Mouse (Mus musculus) kidney, adult 2 months (tissue): Measurements from ENCODE around the gene Tcf12.

Experiments used
- CTCF ChIP-seq: fragments of 200-500 bp; conservative IDR thresholded peaks from 2 replicates; pipeline ENCODE4 v1.5.1; 2011; ENCODE audit warnings: low read depth, mild to moderate bottlenecking, control low read depth, low read length, moderate library complexity, mixed read lengths; ENCODE audit not compliant: insufficient read depth, insufficient read length
- POLR2A ChIP-seq: fragments of 200-500 bp; IDR thresholded peaks from one replicate; pipeline ENCODE4 v1.6.1; 2011; ENCODE audit warnings: low read depth, low read length, control low read depth

GRCm38 (mm10) chr9:72030274-72030673, 81.4 kb downstream of the Tcf12 start:
- TF ChIP-seq POLR2A (no peak), CTCF (no peak)
